Mouse (Mus musculus): ENCODE data around the gene Runx2. TPM values are rescaled to one million over a fixed set of nuclear protein-coding genes. Genes with fewer than 3 reads are reported as not detected.

Runx2 gene
- polyA plus RNA-seq, 1 experiment from 2014 or later, result 1.4 TPM

GRCm38 (mm10) chr17:44504794-44505317 is 309.7 kb downstream of the Runx2 start:
- H3K4me3 ChIP-seq (ENCODE audit: low read depth, low read length), result no peak overlapping the region
- no peaks in the 10 kb centered on the region for H3K36me3 ChIP-seq (ENCODE audit: control insufficient read depth, insufficient read depth, low read length)
- 86% methylated on average over 10 of the region's 10 CpGs for WGBS
- no peaks in the 10 kb centered on the region for H3K9me3 ChIP-seq (ENCODE audit: control insufficient read depth, low read length)
- H3K27ac ChIP-seq (ENCODE audit: low read depth, low read length), result no peak overlapping the region
- H3K4me2 ChIP-seq (ENCODE audit: low read depth), result no peak overlapping the region
- no peaks in the 10 kb centered on the region for H3K27me3 ChIP-seq (ENCODE audit: control insufficient read depth, insufficient read depth, low read length)
- no peak for DNase-seq (ENCODE audit: low spot score)
- no peak overlapping the region for H3K9ac ChIP-seq (ENCODE audit: low read length)
- no peaks in the 10 kb centered on the region for H3K4me1 ChIP-seq (ENCODE audit: control insufficient read depth, insufficient read depth, low read length)
- no peak for ATAC-seq (ENCODE audit: insufficient read depth, low FRiP score, low TSS enrichment)

GRCm38 (mm10) chr17:44502176-44502575 is 312.4 kb downstream of the Runx2 start:
- ATAC-seq (ENCODE audit: insufficient read depth, low FRiP score, low TSS enrichment) (no peak), DNase-seq (ENCODE audit: low spot score) (no peak)
- no peaks in the 10 kb centered on the region for H3K36me3 ChIP-seq (ENCODE audit: control insufficient read depth, insufficient read depth, low read length)
- no peak overlapping the region for H3K4me2 ChIP-seq (ENCODE audit: low read depth)
- no peaks in the 10 kb centered on the region for H3K9me3 ChIP-seq (ENCODE audit: control insufficient read depth, low read length)
- no peak overlapping the region for H3K4me3 ChIP-seq (ENCODE audit: low read depth, low read length)
- H3K4me1 ChIP-seq (ENCODE audit: control insufficient read depth, insufficient read depth, low read length), result no peaks in the 10 kb centered on the region
- no peaks in the 10 kb centered on the region for H3K27me3 ChIP-seq (ENCODE audit: control insufficient read depth, insufficient read depth, low read length)
- 98% methylated on average over 5 of the region's 5 CpGs for WGBS
- no peak overlapping the region for H3K27ac ChIP-seq (ENCODE audit: low read depth, low read length)
- H3K9ac ChIP-seq (ENCODE audit: low read length), result no peak overlapping the region

DNA sequence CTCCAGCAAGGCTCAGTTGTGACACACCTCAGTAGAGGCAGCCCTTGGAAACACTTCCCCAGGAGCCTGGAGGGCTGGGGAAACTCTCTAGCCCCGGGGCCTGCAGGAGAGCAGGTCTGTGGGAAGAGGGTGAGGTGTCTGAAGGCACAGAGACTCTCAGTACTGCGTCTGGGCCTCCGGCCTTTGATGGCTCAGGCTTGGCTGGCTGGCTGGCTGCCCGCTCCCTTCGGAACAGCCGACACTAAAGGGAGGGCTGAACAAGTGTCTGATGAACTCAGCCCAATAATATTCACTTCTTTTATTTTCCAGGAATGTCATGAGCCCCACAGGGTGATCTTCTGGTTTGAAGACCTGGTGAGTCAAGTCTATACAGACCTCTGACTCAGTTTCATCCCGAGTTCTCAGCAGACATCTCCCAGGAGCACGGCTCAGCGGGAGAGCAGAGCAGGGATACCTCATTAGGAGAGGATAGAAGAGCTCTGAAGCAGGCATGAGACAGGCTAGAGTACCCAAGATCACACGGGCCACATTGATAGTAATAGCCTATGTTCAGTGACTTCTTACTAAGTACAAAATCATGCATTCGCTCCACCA is 314.2 kb downstream of the Runx2 start:
- WGBS, result 91% methylated on average over 11 of the region's 11 CpGs
- H3K4me3 ChIP-seq (ENCODE audit: low read depth, low read length), result no peak overlapping the region
- ATAC-seq (ENCODE audit: insufficient read depth, low FRiP score, low TSS enrichment) (no peak), DNase-seq (ENCODE audit: low spot score) (no peak)
- H3K36me3 ChIP-seq (ENCODE audit: control insufficient read depth, insufficient read depth, low read length), result no peaks in the 10 kb centered on the region
- no peak overlapping the region for H3K9ac ChIP-seq (ENCODE audit: low read length)
- H3K4me2 ChIP-seq (ENCODE audit: low read depth), result no peak overlapping the region
- no peaks in the 10 kb centered on the region for H3K4me1 ChIP-seq (ENCODE audit: control insufficient read depth, insufficient read depth, low read length)
- H3K9me3 ChIP-seq (ENCODE audit: control insufficient read depth, low read length), result no peaks in the 10 kb centered on the region
- H3K27me3 ChIP-seq (ENCODE audit: control insufficient read depth, insufficient read depth, low read length), result no peaks in the 10 kb centered on the region
- no peak overlapping the region for H3K27ac ChIP-seq (ENCODE audit: low read depth, low read length)

- no peaks in the 10 kb centered on the region for H3K27me3 ChIP-seq (ENCODE audit: control insufficient read depth, insufficient read depth, low read length)
- no peaks in the 10 kb centered on the region for H3K4me1 ChIP-seq (ENCODE audit: control insufficient read depth, insufficient read depth, low read length)
- ATAC-seq (ENCODE audit: insufficient read depth, low FRiP score, low TSS enrichment) (no peak), DNase-seq (ENCODE audit: low spot score) (no peak)
- no peaks in the 10 kb centered on the region for H3K36me3 ChIP-seq (ENCODE audit: control insufficient read depth, insufficient read depth, low read length)
- H3K9ac ChIP-seq (ENCODE audit: low read length), result no peak overlapping the region
- H3K9me3 ChIP-seq (ENCODE audit: control insufficient read depth, low read length), result no peaks in the 10 kb centered on the region
- H3K27ac ChIP-seq (ENCODE audit: low read depth, low read length), result no peak overlapping the region
- H3K4me3 ChIP-seq (ENCODE audit: low read depth, low read length), result no peak overlapping the region
- no peak overlapping the region for H3K4me2 ChIP-seq (ENCODE audit: low read depth)
- 62% methylated on average over 11 of the region's 11 CpGs for WGBS
These were observed 324.3 kb downstream of the Runx2 start for GRCm38 (mm10) chr17:44490164-44490794.

- ATAC-seq (ENCODE audit: insufficient read depth, low FRiP score, low TSS enrichment) (no peak), DNase-seq (ENCODE audit: low spot score) (no peak)
- no peaks in the 10 kb centered on the region for H3K27me3 ChIP-seq (ENCODE audit: control insufficient read depth, insufficient read depth, low read length)
- H3K4me1 ChIP-seq (ENCODE audit: control insufficient read depth, insufficient read depth, low read length), result no peaks in the 10 kb centered on the region
- no peak overlapping the region for H3K27ac ChIP-seq (ENCODE audit: low read depth, low read length)
- WGBS, result 82% methylated on average over 6 of the region's 6 CpGs
- no peak overlapping the region for H3K9ac ChIP-seq (ENCODE audit: low read length)
- no peaks in the 10 kb centered on the region for H3K9me3 ChIP-seq (ENCODE audit: control insufficient read depth, low read length)
- no peaks in the 10 kb centered on the region for H3K36me3 ChIP-seq (ENCODE audit: control insufficient read depth, insufficient read depth, low read length)
- H3K4me2 ChIP-seq (ENCODE audit: low read depth), result no peak overlapping the region
- H3K4me3 ChIP-seq (ENCODE audit: low read depth, low read length), result no peak overlapping the region
These were observed 325.3 kb downstream of the Runx2 start for GRCm38 (mm10) chr17:44489346-44489745.

DNA sequence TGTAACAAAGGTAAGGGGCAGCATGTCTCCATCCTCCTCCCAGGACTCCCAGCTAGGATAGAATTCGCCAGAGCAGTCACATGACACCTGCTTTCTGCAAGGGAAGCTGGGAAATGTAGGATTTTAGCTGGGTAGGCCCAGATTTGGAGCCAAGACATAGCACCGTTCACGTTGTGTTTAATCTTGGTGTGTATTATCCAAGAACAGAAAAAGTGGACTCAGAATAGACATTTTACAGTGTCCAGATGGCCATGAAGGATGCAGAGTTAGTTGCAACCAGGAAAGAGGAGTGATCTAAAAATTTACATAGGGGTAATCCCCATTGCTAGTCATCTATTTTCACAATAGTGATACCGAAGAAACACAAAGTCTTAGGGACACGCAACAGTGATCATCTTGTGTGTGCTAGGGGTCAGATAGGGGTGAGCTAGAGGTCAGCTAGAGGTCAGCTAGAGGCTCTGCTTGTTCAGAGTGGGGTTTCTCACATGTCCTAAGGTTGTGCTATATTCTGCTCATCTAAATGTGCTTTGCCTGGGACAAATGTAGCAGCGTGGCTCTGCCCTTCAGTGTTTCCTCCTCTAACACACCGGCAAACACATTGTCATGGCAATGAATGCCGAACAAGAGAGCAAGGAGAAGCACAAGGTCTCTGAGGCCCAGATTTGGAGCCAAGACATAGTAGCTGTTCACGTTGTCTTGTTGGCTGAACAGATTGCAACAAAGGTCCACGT is 326.9 kb downstream of the Runx2 start:
- no peaks in the 10 kb centered on the region for H3K9me3 ChIP-seq (ENCODE audit: control insufficient read depth, low read length)
- 79% methylated on average over 10 of the region's 10 CpGs for WGBS
- H3K4me1 ChIP-seq (ENCODE audit: control insufficient read depth, insufficient read depth, low read length), result no peaks in the 10 kb centered on the region
- ATAC-seq (ENCODE audit: insufficient read depth, low FRiP score, low TSS enrichment) (no peak), DNase-seq (ENCODE audit: low spot score) (no peak)
- no peak overlapping the region for H3K4me2 ChIP-seq (ENCODE audit: low read depth)
- no peaks in the 10 kb centered on the region for H3K27me3 ChIP-seq (ENCODE audit: control insufficient read depth, insufficient read depth, low read length)
- no peak overlapping the region for H3K9ac ChIP-seq (ENCODE audit: low read length)
- no peak overlapping the region for H3K27ac ChIP-seq (ENCODE audit: low read depth, low read length)
- H3K36me3 ChIP-seq (ENCODE audit: control insufficient read depth, insufficient read depth, low read length), result no peaks in the 10 kb centered on the region
- H3K4me3 ChIP-seq (ENCODE audit: low read depth, low read length), result no peak overlapping the region

DNA sequence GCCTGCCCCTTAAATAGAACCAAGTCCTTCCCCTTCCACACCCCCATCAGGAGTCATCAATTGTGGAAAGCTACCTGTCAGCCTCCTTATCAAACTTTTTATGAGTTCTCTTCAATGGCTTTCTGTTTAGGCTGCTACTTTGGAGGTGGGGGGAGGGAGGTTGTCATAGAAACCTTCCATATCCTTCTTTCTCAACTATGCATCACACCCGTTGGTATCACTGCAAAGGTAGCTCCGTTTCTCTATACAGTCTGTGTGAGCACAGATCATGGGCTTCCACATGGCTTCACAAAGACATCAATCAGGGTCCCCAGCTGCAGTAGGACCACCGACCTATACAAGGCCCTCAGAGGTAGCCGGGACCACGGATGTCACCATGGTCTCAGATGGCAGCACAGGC is 329.3 kb downstream of the Runx2 start:
- H3K27me3 ChIP-seq (ENCODE audit: control insufficient read depth, insufficient read depth, low read length), result no peaks in the 10 kb centered on the region
- no peak overlapping the region for H3K9ac ChIP-seq (ENCODE audit: low read length)
- WGBS, result 87% methylated on average over 5 of the region's 5 CpGs
- no peaks in the 10 kb centered on the region for H3K9me3 ChIP-seq (ENCODE audit: control insufficient read depth, low read length)
- DNase-seq (ENCODE audit: low spot score) (no peak), ATAC-seq (ENCODE audit: insufficient read depth, low FRiP score, low TSS enrichment) (no peak)
- H3K4me3 ChIP-seq (ENCODE audit: low read depth, low read length), result no peak overlapping the region
- H3K36me3 ChIP-seq (ENCODE audit: control insufficient read depth, insufficient read depth, low read length), result no peaks in the 10 kb centered on the region
- no peak overlapping the region for H3K27ac ChIP-seq (ENCODE audit: low read depth, low read length)
- H3K4me1 ChIP-seq (ENCODE audit: control insufficient read depth, insufficient read depth, low read length), result no peaks in the 10 kb centered on the region
- H3K4me2 ChIP-seq (ENCODE audit: low read depth), result no peak overlapping the region

- 63% methylated on average over 5 of the region's 5 CpGs for WGBS
- H3K9me3 ChIP-seq (ENCODE audit: control insufficient read depth, low read length), result no peaks in the 10 kb centered on the region
- no peaks in the 10 kb centered on the region for H3K36me3 ChIP-seq (ENCODE audit: control insufficient read depth, insufficient read depth, low read length)
- H3K4me3 ChIP-seq (ENCODE audit: low read depth, low read length), result no peak overlapping the region
- H3K4me1 ChIP-seq (ENCODE audit: control insufficient read depth, insufficient read depth, low read length), result no peaks in the 10 kb centered on the region
- DNase-seq (ENCODE audit: low spot score) (no peak), ATAC-seq (ENCODE audit: insufficient read depth, low FRiP score, low TSS enrichment) (no peak)
- no peaks in the 10 kb centered on the region for H3K27me3 ChIP-seq (ENCODE audit: control insufficient read depth, insufficient read depth, low read length)
- no peak overlapping the region for H3K27ac ChIP-seq (ENCODE audit: low read depth, low read length)
- H3K4me2 ChIP-seq (ENCODE audit: low read depth), result no peak overlapping the region
- no peak overlapping the region for H3K9ac ChIP-seq (ENCODE audit: low read length)
These were observed 334.7 kb downstream of the Runx2 start for GRCm38 (mm10) chr17:44479918-44480317.

All from neural tube, embryonic 11.5 days (tissue).